Comparison of ENCODE assay signal across 18 mouse cellular contexts in the genomic region with DNA sequence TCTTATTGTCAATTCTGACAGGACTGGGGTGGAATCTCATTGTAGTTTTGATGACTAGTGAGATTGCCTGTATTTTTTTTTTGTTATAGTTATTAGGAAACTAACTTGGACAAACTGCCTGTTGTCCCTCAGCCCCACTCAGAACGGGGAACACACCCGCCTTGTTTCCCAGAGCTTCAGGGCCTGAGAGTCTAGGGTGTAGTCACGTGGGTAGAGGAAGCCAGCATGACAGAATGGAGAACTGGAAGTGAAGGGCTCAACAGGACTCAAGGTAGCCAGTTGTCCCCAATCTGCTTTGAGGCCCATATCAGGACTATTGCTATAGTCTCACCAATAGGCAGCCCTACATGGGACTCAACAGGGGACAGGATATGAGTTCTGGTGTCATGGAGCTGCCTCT. TPM values are rescaled to one million over a fixed set of nuclear protein-coding genes. Genes with fewer than 3 reads are reported as not detected.
DNase-seq lines count a peak whose midpoint lies in the region; ATAC-seq and TF ChIP-seq lines count a peak whose summit lies in the region.
"Had no signal": no experiment of that assay in that cellular context is flagged by ENCODE, and none has a peak within 500 bp of the region (broad histone marks: within the 10 kb centered on the region; RNA-seq: fewer than 3 reads in every experiment).

No protein-coding gene starts in this region.

- intact Hi-C loops in heart, postnatal 14 days (cut with DNase I): loop anchor here (5.0 kb wide), 2 partner anchors 57 to 167 kb away; partner anchors contain the start of genes Dusp7, Parp3 and Rrp9

- H3K4me2 ChIP-seq in neural tube, embryonic 15.5 days: no peak overlapping the region
- H3K4me2 ChIP-seq in forebrain, embryonic 14.5 days (ENCODE audit: low read length): no peak overlapping the region
- H3K4me2 ChIP-seq: forebrain, embryonic 13.5 days; hindbrain, embryonic 13.5 days had no signal

- H3K79me2 ChIP-seq in liver, adult 2 months (ENCODE audit: control insufficient read depth, insufficient read depth, low read length): no peaks in the 10 kb centered on the region

- H3K36me3 ChIP-seq in liver, adult 2 months (ENCODE audit: control insufficient read depth, insufficient read depth, low read length): no peaks in the 10 kb centered on the region
- no peaks in the 10 kb centered on the region; the same call in 1 of the 2 replicates for H3K36me3 ChIP-seq in neural tube, embryonic 15.5 days
- peaks cover 6% of the 10 kb centered on the region; the same call in 1 of the 2 replicates for H3K36me3 ChIP-seq in forebrain, embryonic 14.5 days (ENCODE audit: control insufficient read depth, insufficient read depth, low read length)

- DNase-seq in heart, adult 11 months: peak; percentile 96
- DNase-seq in heart, postnatal 14 days: no peak
- peak; percentile 24 for DNase-seq in liver, adult 2 months (ENCODE audit: extremely low read depth, low read depth, low spot score)
- DNase-seq in liver: no peak
- DNase-seq in forebrain, embryonic 14.5 days (ENCODE audit: low spot score): no peak
- DNase-seq: adrenal gland, postnatal 10 days; cerebellum, adult 11-12 months; cerebellum, adult 9-10 months; cerebellum, postnatal 25 days; gastrocnemius, adult 2 months; gastrocnemius, postnatal 25 days; heart, postnatal 10 days had no signal

- no peaks in the 10 kb centered on the region for H3K27me3 ChIP-seq in liver, adult 2 months (ENCODE audit: control insufficient read depth, insufficient read depth, low read length)
- no peaks in the 10 kb centered on the region for H3K27me3 ChIP-seq in neural tube, embryonic 15.5 days (replicated peaks)
- no peaks in the 10 kb centered on the region for H3K27me3 ChIP-seq in forebrain, embryonic 14.5 days (replicated peaks; ENCODE audit: control insufficient read depth, insufficient read depth, low read length)
- H3K27me3 ChIP-seq: forebrain, embryonic 13.5 days; hindbrain, embryonic 13.5 days had no signal

- TF ChIP-seq CTCF in liver, adult 2 months (IDR thresholded peaks at IDR 0.05; ENCODE audit: low read depth, low read length): no peak

- no peaks in the 10 kb centered on the region for H3K4me1 ChIP-seq in liver, adult 2 months (ENCODE audit: control insufficient read depth, insufficient read depth, low read length)
- no peaks in the 10 kb centered on the region for H3K4me1 ChIP-seq in neural tube, embryonic 15.5 days
- no peaks in the 10 kb centered on the region for H3K4me1 ChIP-seq in forebrain, embryonic 14.5 days (ENCODE audit: control insufficient read depth, insufficient read depth, low read length)
- H3K4me1 ChIP-seq: forebrain, embryonic 13.5 days; hindbrain, embryonic 13.5 days had no signal

- peak; percentile 38; the same call in 1 of the 2 replicates for ATAC-seq in megakaryocyte progenitor cell, adult 5-6 weeks (replicated peaks; ENCODE audit: poor library complexity)
- no peak for ATAC-seq in neural tube, embryonic 15.5 days (ENCODE audit: low FRiP score)
- no peak for ATAC-seq in forebrain, embryonic 14.5 days
- ATAC-seq: forebrain, embryonic 13.5 days had no signal

- H3K9me3 ChIP-seq in neural tube, embryonic 15.5 days (replicated peaks): no peaks in the 10 kb centered on the region
- H3K9me3 ChIP-seq in forebrain, embryonic 14.5 days (replicated peaks; ENCODE audit: control insufficient read depth, low read length): no peaks in the 10 kb centered on the region
- H3K9me3 ChIP-seq: embryonic facial prominence, embryonic 10.5 days; forebrain, embryonic 13.5 days; heart, embryonic 10.5 days; hindbrain, embryonic 13.5 days had no signal

- WGBS in liver, adult 2 months: 92% methylated on average over 3 of the region's 3 CpGs
- WGBS in neural tube, embryonic 15.5 days: 86% methylated on average over 3 of the region's 3 CpGs
- 87% methylated on average over 3 of the region's 3 CpGs for WGBS in forebrain, embryonic 14.5 days

- H3K9ac ChIP-seq in liver, adult 2 months (ENCODE audit: low read depth, low read length): no peak overlapping the region
- H3K9ac ChIP-seq in neural tube, embryonic 15.5 days (replicated peaks): no peak overlapping the region
- H3K9ac ChIP-seq in forebrain, embryonic 14.5 days (ENCODE audit: low read length): no peak overlapping the region
- H3K9ac ChIP-seq: forebrain, embryonic 13.5 days had no signal

- no peak for TF ChIP-seq POLR2A in liver, adult 2 months (IDR thresholded peaks at IDR 0.05; ENCODE audit: extremely low read depth, insufficient read depth, low read length)

- no peak overlapping the region for H3K27ac ChIP-seq in liver, adult 2 months (replicated peaks; ENCODE audit: insufficient read depth, low read depth, low read length)
- H3K27ac ChIP-seq in neural tube, embryonic 15.5 days (replicated peaks): no peak overlapping the region
- no peak overlapping the region for H3K27ac ChIP-seq in forebrain, embryonic 14.5 days (ENCODE audit: low read depth, low read length)
- H3K27ac ChIP-seq: embryonic facial prominence, embryonic 10.5 days; forebrain, embryonic 13.5 days; heart, embryonic 10.5 days; hindbrain, embryonic 13.5 days had no signal

- no peak overlapping the region for H3K4me3 ChIP-seq in liver, adult 2 months (ENCODE audit: insufficient read depth, low read depth, low read length)
- H3K4me3 ChIP-seq in neural tube, embryonic 15.5 days (replicated peaks): no peak overlapping the region
- no peak overlapping the region for H3K4me3 ChIP-seq in forebrain, embryonic 14.5 days (ENCODE audit: low read depth, low read length)
- H3K4me3 ChIP-seq: embryonic facial prominence, embryonic 10.5 days; forebrain, embryonic 13.5 days; gastrocnemius, adult 2 months; heart, embryonic 10.5 days; hindbrain, embryonic 13.5 days had no signal

RNA-seq across cellular contexts. Expression of gene Poc1a, which starts 29.0 kb away (rescaled TPM):
- 1 to 10 TPM; 4.3 to 4.8 TPM for total RNA-seq in heart, postnatal 14 days (2021)
- total RNA-seq in liver, adult 2 months (2014; rRNA removed): 1.8 and 3.2 TPM in 2 replicates
- 3.1 and 3.9 TPM in 2 replicates for polyA plus RNA-seq in liver, adult 2 months (2012; rRNA removed)
- 38.9 and 50.1 TPM in 2 replicates for total RNA-seq in megakaryocyte progenitor cell, adult 5-6 weeks (2015)
- 33.2 and 43.8 TPM in 2 replicates for total RNA-seq in megakaryocyte progenitor cell, adult 5-6 weeks (2017)
- polyA plus RNA-seq in neural tube, embryonic 15.5 days (2015; fragmentation: Nextera tagmentation; extraction: Ambion mirVana): 7.0 and 13.3 TPM in 2 replicates
- polyA plus RNA-seq in forebrain, embryonic 14.5 days (2014; fragmentation: Nextera tagmentation; extraction: Ambion mirVana): 11.8 and 12.1 TPM in 2 replicates

RNA-seq across cellular contexts. Expression of gene Dusp7, which starts 58.6 kb away (rescaled TPM):
- 10 to 100 TPM; 53.2 to 53.9 TPM for total RNA-seq in heart, postnatal 14 days (2021)
- total RNA-seq in liver, adult 2 months (2014; rRNA removed): 1.8 and 2.5 TPM in 2 replicates
- polyA plus RNA-seq in liver, adult 2 months (2012; rRNA removed): 7.7 and 10.1 TPM in 2 replicates
- total RNA-seq in megakaryocyte progenitor cell, adult 5-6 weeks (2015): 31.6 and 41.9 TPM in 2 replicates
- total RNA-seq in megakaryocyte progenitor cell, adult 5-6 weeks (2017): 10.8 and 15.0 TPM in 2 replicates
- polyA plus RNA-seq in neural tube, embryonic 15.5 days (2015; fragmentation: Nextera tagmentation; extraction: Ambion mirVana): 13.9 and 16.4 TPM in 2 replicates
- 10.2 and 11.3 TPM in 2 replicates for polyA plus RNA-seq in forebrain, embryonic 14.5 days (2014; fragmentation: Nextera tagmentation; extraction: Ambion mirVana)

Comparison
In these comparisons a context has a peak if more than half of its experiments do, and no peak if none do; other contexts are left out.
1. DNase-seq: peak in heart, adult 11 months (single experiment) and liver, adult 2 months (single experiment); none in heart, postnatal 14 days (0 of 2), liver (single experiment) and forebrain, embryonic 14.5 days (single experiment).